Mouse (Mus musculus) liver, adult 2 months (tissue): Measurements from ENCODE around the gene Sgtb.

Experiments used
- CTCF ChIP-seq: fragments of 200-500 bp; IDR thresholded peaks from 2 replicates; pipeline ENCODE4 v1.5.1; 2011; ENCODE audit warnings: low read depth, low read length, control low read depth
- POLR2A ChIP-seq: fragments of 200-500 bp; IDR thresholded peaks from 2 replicates; pipeline ENCODE4 v1.6.1; 2011; ENCODE audit warnings: low read length, control low read depth; ENCODE audit not compliant: insufficient read depth; ENCODE audit errors: extremely low read depth

DNA sequence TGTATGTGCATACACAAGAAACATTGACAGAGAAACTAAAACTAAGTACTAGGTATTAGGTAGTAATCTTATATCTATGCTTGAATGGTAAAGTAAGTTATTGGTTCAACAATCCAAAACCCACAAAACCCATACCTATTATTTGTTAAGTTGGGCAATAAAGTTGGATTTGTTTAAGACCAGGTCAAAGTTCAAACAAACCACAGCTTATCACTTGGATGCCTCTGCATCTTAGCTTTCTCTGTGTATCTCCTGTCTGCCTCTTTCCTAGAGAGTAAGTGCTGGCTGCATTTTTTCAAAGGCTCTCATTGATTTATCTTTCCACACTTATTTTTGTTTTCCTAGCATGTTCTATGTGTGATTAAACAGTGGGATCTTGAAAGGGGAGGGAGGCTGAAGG, 63.0 kb downstream of the Sgtb start:
- no peak for TF ChIP-seq CTCF
- no peak for TF ChIP-seq POLR2A
